Mouse (Mus musculus): ENCODE data around the gene Nfib. TPM values are rescaled to one million over a fixed set of nuclear protein-coding genes. Genes with fewer than 3 reads are reported as not detected.

Nfib gene
- polyA plus RNA-seq, 1 experiment from 2014 or later: 58.4 TPM

- Histone ChIP-seq H3K4me3 (ENCODE audit: low read depth, low read length) (no peak overlapping the region), H3K36me3 (ENCODE audit: control insufficient read depth, insufficient read depth, low read length) (no peaks in the 10 kb centered on the region), H3K4me1 (replicated peaks; ENCODE audit: control insufficient read depth, insufficient read depth, low read length) (peaks cover 19% of the 10 kb centered on the region), H3K9ac (ENCODE audit: low read length) (no peak overlapping the region), H3K4me2 (ENCODE audit: low read depth, low read length, severe bottlenecking) (no peak overlapping the region), H3K9me3 (ENCODE audit: control insufficient read depth, low read length) (no peaks in the 10 kb centered on the region), H3K27ac (ENCODE audit: low read depth, low read length) (no peak overlapping the region), H3K27me3 (ENCODE audit: control insufficient read depth, insufficient read depth, low read length) (peaks cover 32% of the 10 kb centered on the region)
- no peak for DNase-seq (ENCODE audit: low spot score)
- 8% methylated on average over 8 of the region's 8 CpGs for WGBS
- no peak for ATAC-seq (replicated peaks; ENCODE audit: low FRiP score)
These were observed 166.0 kb downstream of the Nfib start for GRCm38 (mm10) chr4:82539406-82540047.

- Histone ChIP-seq H3K4me2 (ENCODE audit: low read depth, low read length, severe bottlenecking) (peak overlapping the region; percentile 68), H3K27ac (ENCODE audit: low read depth, low read length) (no peak overlapping the region), H3K4me3 (ENCODE audit: low read depth, low read length) (peak overlapping the region; percentile 30), H3K36me3 (ENCODE audit: control insufficient read depth, insufficient read depth, low read length) (no peaks in the 10 kb centered on the region), H3K4me1 (replicated peaks; ENCODE audit: control insufficient read depth, insufficient read depth, low read length) (peaks cover 19% of the 10 kb centered on the region), H3K9ac (ENCODE audit: low read length) (peak overlapping the region; percentile 57; the same call in 1 of the 2 replicates), H3K27me3 (ENCODE audit: control insufficient read depth, insufficient read depth, low read length) (peaks cover 33% of the 10 kb centered on the region), H3K9me3 (ENCODE audit: control insufficient read depth, low read length) (no peaks in the 10 kb centered on the region)
- no peak for ATAC-seq (replicated peaks; ENCODE audit: low FRiP score)
- WGBS: 2% methylated on average over 9 of the region's 9 CpGs
- no peak for DNase-seq (ENCODE audit: low spot score)
These were observed 166.7 kb downstream of the Nfib start for GRCm38 (mm10) chr4:82538815-82539214.

DNA sequence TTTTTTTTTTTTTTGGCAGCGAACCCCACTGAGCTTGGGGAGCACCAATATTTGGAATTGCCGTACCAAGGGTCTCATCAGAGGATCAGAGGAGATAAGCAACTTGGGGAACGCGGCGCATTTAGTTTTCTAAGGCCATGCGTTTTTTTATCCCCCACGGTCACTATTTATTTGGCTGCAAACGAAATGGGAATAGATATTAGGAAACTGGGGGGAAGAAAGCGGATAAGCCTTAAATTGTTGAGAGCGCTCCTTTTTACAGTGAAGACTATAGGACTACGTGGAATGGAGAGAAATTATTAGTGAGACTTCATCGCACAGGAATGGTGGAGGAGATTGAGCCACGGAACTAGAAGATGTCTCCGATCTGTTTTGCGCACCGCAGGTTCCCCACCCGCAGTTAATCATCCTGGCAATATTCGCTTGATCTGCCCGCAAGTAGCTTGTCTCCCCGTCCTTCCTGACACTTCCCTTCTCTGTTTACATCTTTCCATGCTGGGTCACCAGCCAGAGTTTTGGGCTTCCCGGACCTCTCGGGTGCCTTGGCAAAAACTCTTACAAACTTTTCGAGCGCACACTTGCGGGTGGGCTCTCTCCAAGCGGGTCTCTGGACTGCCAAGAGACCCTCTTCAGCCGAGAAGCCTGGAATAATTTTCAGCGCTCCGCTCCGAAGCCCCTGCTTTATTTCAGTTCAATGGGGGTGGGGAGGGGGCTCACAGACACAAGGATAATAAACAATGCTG is 167.3 kb downstream of the Nfib start:
- Histone ChIP-seq H3K4me2 (ENCODE audit: low read depth, low read length, severe bottlenecking) (peak overlapping the region; percentile 68), H3K4me1 (replicated peaks; ENCODE audit: control insufficient read depth, insufficient read depth, low read length) (peaks cover 21% of the 10 kb centered on the region), H3K27me3 (ENCODE audit: control insufficient read depth, insufficient read depth, low read length) (peaks cover 33% of the 10 kb centered on the region), H3K9me3 (ENCODE audit: control insufficient read depth, low read length) (no peaks in the 10 kb centered on the region), H3K27ac (ENCODE audit: low read depth, low read length) (no peak overlapping the region), H3K36me3 (ENCODE audit: control insufficient read depth, insufficient read depth, low read length) (no peaks in the 10 kb centered on the region), H3K9ac (ENCODE audit: low read length) (peak overlapping the region; percentile 57), H3K4me3 (ENCODE audit: low read depth, low read length) (peak overlapping the region; percentile 30)
- DNase-seq (ENCODE audit: low spot score) (peak; percentile 65), ATAC-seq (replicated peaks; ENCODE audit: low FRiP score) (no peak)
- WGBS: under 1% methylated on average over 30 of the region's 30 CpGs

DNA sequence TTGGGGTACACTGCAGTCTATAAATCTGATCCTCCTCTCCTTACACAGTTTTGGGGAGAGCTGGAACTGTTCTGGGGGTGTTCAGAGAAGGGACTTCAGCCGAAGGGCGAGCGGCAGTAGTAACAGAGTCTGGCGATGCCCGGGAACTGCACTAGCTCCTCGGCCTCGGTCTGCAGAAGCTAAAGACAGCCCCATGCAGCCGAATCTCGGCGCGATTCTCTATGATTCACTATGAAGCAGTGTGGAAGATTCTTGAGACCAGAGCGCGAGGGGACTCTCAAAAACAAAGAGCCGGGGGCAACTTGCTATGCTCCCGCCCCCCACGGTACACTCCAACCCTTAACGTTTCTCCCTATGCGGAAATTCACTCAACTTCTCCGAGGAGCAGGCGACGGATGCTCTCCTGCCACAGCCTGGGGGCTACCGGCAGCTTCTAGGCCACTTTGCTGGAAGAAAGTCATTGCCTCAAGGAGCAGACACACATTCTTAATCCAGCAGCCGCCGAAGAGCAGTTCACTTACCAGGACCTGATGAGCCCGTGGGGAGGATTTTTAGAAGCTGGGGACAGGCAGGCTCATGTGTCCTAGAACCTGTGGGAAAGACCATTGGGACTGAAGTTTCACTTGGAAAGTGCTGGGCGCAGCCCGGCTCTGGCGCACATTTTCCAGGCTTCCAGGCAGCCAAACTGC is 168.1 kb downstream of the Nfib start:
- WGBS: under 1% methylated on average over 28 of the region's 28 CpGs
- H3K27me3 ChIP-seq (ENCODE audit: control insufficient read depth, insufficient read depth, low read length): peaks cover 33% of the 10 kb centered on the region
- peaks cover 23% of the 10 kb centered on the region for H3K4me1 ChIP-seq (replicated peaks; ENCODE audit: control insufficient read depth, insufficient read depth, low read length)
- H3K9me3 ChIP-seq (ENCODE audit: control insufficient read depth, low read length): no peaks in the 10 kb centered on the region
- H3K27ac ChIP-seq (ENCODE audit: low read depth, low read length): no peak overlapping the region
- no peak for ATAC-seq (replicated peaks; ENCODE audit: low FRiP score)
- peak; percentile 77 for DNase-seq (ENCODE audit: low spot score)
- peak overlapping the region; percentile 30 for H3K4me3 ChIP-seq (ENCODE audit: low read depth, low read length)
- H3K4me2 ChIP-seq (ENCODE audit: low read depth, low read length, severe bottlenecking): peak overlapping the region; percentile 68
- H3K36me3 ChIP-seq (ENCODE audit: control insufficient read depth, insufficient read depth, low read length): no peaks in the 10 kb centered on the region
- peak overlapping the region; percentile 57 for H3K9ac ChIP-seq (ENCODE audit: low read length)

DNA sequence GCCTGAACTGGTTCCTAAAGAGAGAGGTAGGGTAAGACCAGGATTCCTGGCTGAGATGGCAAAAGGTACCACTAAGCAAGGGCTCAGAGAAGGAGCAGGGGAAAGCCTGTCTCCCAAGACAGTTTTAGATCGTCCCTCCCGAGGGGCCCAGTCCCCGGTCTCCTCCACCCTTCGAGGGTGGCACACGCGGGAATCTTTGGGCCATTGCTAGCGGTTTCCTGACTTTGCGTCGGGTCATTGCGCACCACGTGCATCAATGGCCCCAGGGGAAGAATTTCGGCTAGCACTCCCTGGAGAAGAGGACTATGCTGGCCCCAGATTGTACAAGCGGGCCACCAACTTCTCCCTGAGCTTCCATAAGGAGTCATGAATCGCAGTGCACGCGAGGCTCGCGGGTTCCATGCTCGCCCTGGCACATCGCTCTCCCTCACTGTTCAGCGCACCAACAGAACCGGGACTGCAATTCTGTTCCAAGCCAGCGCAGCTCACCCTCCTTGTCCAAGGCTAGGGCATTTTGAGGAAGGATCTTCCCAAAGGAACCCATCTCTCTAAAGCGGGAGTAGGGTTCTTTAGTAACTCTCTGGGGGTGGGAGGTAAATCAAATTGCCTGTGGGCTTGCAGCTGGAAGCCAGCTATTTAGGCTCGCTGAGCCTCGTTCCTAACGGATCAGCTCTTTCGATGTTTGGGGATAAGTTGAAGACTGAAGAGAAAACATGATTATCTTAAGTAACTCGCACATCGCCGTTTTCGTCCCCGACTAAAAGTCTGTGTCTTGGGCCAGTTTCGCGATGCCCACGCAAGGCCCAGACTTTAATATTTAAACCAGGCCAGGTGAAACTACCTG is 168.9 kb downstream of the Nfib start:
- DNase-seq (ENCODE audit: low spot score) (peak; percentile 61), ATAC-seq (replicated peaks; ENCODE audit: low FRiP score) (no peak)
- Histone ChIP-seq H3K9ac (ENCODE audit: low read length) (peak overlapping the region; percentile 57), H3K9me3 (ENCODE audit: control insufficient read depth, low read length) (no peaks in the 10 kb centered on the region), H3K27ac (ENCODE audit: low read depth, low read length) (no peak overlapping the region), H3K4me3 (ENCODE audit: low read depth, low read length) (peak overlapping the region; percentile 30), H3K4me2 (ENCODE audit: low read depth, low read length, severe bottlenecking) (peak overlapping the region; percentile 68), H3K36me3 (ENCODE audit: control insufficient read depth, insufficient read depth, low read length) (no peaks in the 10 kb centered on the region), H3K4me1 (replicated peaks; ENCODE audit: control insufficient read depth, insufficient read depth, low read length) (peaks cover 28% of the 10 kb centered on the region), H3K27me3 (ENCODE audit: control insufficient read depth, insufficient read depth, low read length) (peaks cover 33% of the 10 kb centered on the region)
- 2% methylated on average over 36 of the region's 36 CpGs for WGBS

DNA sequence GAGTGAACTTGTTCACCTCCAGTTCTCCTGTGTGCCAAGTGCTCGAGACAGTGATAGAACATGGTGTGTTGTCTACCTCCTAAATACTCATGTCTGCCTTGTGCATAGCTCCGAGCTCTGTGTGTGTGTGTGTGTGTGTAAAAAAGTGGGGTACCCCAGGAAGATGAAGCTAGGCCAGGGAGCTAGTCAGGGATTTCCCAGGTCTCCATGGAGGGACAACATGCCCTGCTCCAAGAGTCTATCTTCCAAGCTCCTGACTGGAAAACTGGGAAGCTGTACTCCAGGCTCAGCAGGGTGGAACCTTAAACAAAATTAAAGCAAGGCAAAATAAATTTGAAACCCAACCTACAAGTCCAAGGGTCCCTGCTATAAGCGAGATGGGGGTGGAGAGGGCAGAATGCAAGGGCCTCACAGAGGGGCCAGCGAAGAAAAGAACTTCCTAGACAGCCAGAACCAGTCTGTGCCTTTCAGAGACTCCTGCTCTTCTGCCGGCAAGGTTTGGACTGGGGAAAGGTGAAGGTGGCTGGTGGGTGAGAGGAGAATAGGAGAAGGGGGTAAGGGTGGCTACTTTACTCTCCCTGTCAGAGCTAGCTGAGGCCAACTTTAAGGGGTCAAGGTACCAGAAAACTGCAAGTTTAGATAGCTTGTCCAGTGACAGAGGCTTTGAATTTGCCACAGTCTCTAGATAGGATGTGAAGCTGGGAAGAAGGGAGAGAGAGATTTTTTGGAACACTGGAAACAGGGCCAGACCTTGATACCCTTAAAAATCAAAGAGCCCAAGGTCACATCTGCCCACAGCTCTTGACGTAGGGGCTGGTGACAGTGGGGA is 169.7 kb downstream of the Nfib start:
- Histone ChIP-seq H3K4me1 (replicated peaks; ENCODE audit: control insufficient read depth, insufficient read depth, low read length) (peaks cover 28% of the 10 kb centered on the region), H3K27me3 (ENCODE audit: control insufficient read depth, insufficient read depth, low read length) (peaks cover 33% of the 10 kb centered on the region), H3K4me2 (ENCODE audit: low read depth, low read length, severe bottlenecking) (no peak overlapping the region), H3K27ac (ENCODE audit: low read depth, low read length) (no peak overlapping the region), H3K4me3 (ENCODE audit: low read depth, low read length) (no peak overlapping the region), H3K9ac (ENCODE audit: low read length) (no peak overlapping the region; the same call in 1 of the 2 replicates), H3K9me3 (ENCODE audit: control insufficient read depth, low read length) (no peaks in the 10 kb centered on the region), H3K36me3 (ENCODE audit: control insufficient read depth, insufficient read depth, low read length) (no peaks in the 10 kb centered on the region)
- DNase-seq (ENCODE audit: low spot score): no peak
- no peak for ATAC-seq (replicated peaks; ENCODE audit: low FRiP score)
- 40% methylated on average over 6 of the region's 6 CpGs for WGBS

- Histone ChIP-seq H3K4me2 (ENCODE audit: low read depth, low read length, severe bottlenecking) (0 out of 2 replicates have a peak overlapping the region, but pooled peaks have one; percentile 26), H3K27me3 (ENCODE audit: control insufficient read depth, insufficient read depth, low read length) (peaks cover 27% of the 10 kb centered on the region), H3K27ac (ENCODE audit: low read depth, low read length) (peak overlapping the region; percentile 85), H3K4me1 (replicated peaks; ENCODE audit: control insufficient read depth, insufficient read depth, low read length) (peaks cover 28% of the 10 kb centered on the region), H3K36me3 (ENCODE audit: control insufficient read depth, insufficient read depth, low read length) (no peaks in the 10 kb centered on the region), H3K4me3 (ENCODE audit: low read depth, low read length) (no peak overlapping the region), H3K9me3 (ENCODE audit: control insufficient read depth, low read length) (no peaks in the 10 kb centered on the region), H3K9ac (ENCODE audit: low read length) (peak overlapping the region; percentile 51)
- no peak for DNase-seq (ENCODE audit: low spot score)
- WGBS: 10% methylated on average over 3 of the region's 3 CpGs
- peak; percentile 43 for ATAC-seq (replicated peaks; ENCODE audit: low FRiP score)
These were observed 172.3 kb downstream of the Nfib start for GRCm38 (mm10) chr4:82533231-82533630.
